Mouse (Mus musculus) liver, postnatal 0 days (tissue): ENCODE results near the gene Cryz. TPM values are rescaled to one million over a fixed set of nuclear protein-coding genes. Genes with fewer than 3 reads are reported as not detected.

Experiments used
- ATAC-seq: fragments of 200-750 bp; cut with Nextera tagmentation; 2 replicates; pipeline ENCODE4 v1.8.0; 2017; ENCODE audit warnings: mild to moderate bottlenecking, moderate library complexity
- DNase-seq: peaks from one replicate; pipeline ENCODE4 v3.0.0-alpha.2; 2016
- H3K27ac ChIP-seq: fragments of 300-500 bp; sonication (generic); 2 replicates; pipeline ENCODE4 v1.5.1; 2014; ENCODE audit warnings: antibody characterized with exemption, moderate library complexity, mild to moderate bottlenecking, low read depth
- H3K27me3 ChIP-seq: fragments of 300-500 bp; sonication (generic); 2 replicates; pipeline ENCODE4 v1.6.1; 2014; ENCODE audit warnings: low read length, control low read depth, mixed read lengths; ENCODE audit not compliant: insufficient read depth
- H3K36me3 ChIP-seq: fragments of 300-500 bp; sonication (generic); replicated peaks from 2 replicates; pipeline ENCODE4 v1.6.1; 2014; ENCODE audit warnings: mild to moderate bottlenecking, control low read depth, low read length, moderate library complexity, mixed read lengths; ENCODE audit not compliant: insufficient read depth
- H3K4me1 ChIP-seq: fragments of 300-500 bp; sonication (generic); 2 replicates; pipeline ENCODE4 v1.6.1; 2014; ENCODE audit warnings: antibody characterized with exemption, mild to moderate bottlenecking, control low read depth; ENCODE audit not compliant: insufficient read depth
- H3K4me2 ChIP-seq: fragments of 300-500 bp; sonication (generic); 2 replicates; pipeline ENCODE4 v1.6.1; 2014; ENCODE audit warnings: low read depth, mild to moderate bottlenecking, low read length, moderate library complexity, mixed read lengths
- H3K4me3 ChIP-seq: fragments of 300-500 bp; sonication (generic); 2 replicates; pipeline ENCODE4 v1.5.1; 2014; ENCODE audit warnings: low read depth, low read length
- H3K9ac ChIP-seq: fragments of 300-500 bp; sonication (generic); replicated peaks from 2 replicates; pipeline ENCODE4 v1.6.1; 2014; ENCODE audit warnings: mild to moderate bottlenecking, moderate library complexity
- H3K9me3 ChIP-seq: fragments of 300-500 bp; sonication (generic); 2 replicates; pipeline ENCODE4 v1.6.1; 2016; ENCODE audit warnings: mild to moderate bottlenecking, control low read depth, low read length, mixed read lengths
- CTCF ChIP-seq: sonication (generic); IDR thresholded peaks from 2 replicates; pipeline ENCODE4 v1.5.1; 2016; ENCODE audit warnings: antibody characterized with exemption, low read depth
- EP300 ChIP-seq: IDR thresholded peaks from 2 replicates; pipeline ENCODE4 v1.6.1; 2016; ENCODE audit warnings: antibody characterized with exemption, low read depth, mild to moderate bottlenecking
- WGBS: fragments of 180-500 bp; shearing (Covaris S2); extraction: QIAGEN DNeasy Blood & Tissue Kit; methylation state at CpG from one replicate; pipeline ENCODE4 v1.1.7; 2014; ENCODE audit not compliant: insufficient replicate concordance; 5-methylcytosine and 5-hydroxymethylcytosine counted together
- polyA plus RNA-seq: library from polyadenylated mRNA; unstranded; fragments of >200 nt; fragmentation: Nextera tagmentation; extraction: Ambion mirVana; gene quantifications from 2 replicates; pipeline ENCODE4 v1.2.1, GENCODE M21; 2015

Gene Cryz
- polyA plus RNA-seq: 27.5 and 27.9 TPM in 2 replicates

DNA sequence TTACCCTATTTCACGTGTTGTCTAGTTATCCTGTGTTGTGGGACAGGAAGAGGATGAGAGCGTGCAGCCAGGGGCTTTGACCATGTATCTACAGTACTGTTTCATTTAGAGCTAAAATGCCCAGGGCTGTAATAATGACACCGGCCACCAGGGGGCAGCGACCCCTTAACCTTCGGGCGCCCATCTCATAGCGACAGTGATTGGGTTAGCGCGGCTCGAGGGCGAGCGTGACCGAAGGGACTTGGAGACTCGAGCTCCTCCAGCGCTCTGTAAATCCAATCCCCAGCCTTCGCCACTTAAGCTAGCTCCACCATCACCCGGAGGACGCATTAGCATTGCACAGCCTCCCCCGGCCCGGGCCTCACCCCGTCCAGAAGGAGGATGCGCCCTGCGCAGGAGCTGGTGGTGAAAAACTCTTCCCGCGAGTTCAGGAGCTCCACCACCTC lies at the start of gene Cryz:
Gene Cryz (plus strand): TSS at position 224 of the 446 bp plus-strand sequence.
- peak; percentile 91 for DNase-seq
- H3K4me1 ChIP-seq: peaks cover 9% of the 10 kb centered on the region

DNA sequence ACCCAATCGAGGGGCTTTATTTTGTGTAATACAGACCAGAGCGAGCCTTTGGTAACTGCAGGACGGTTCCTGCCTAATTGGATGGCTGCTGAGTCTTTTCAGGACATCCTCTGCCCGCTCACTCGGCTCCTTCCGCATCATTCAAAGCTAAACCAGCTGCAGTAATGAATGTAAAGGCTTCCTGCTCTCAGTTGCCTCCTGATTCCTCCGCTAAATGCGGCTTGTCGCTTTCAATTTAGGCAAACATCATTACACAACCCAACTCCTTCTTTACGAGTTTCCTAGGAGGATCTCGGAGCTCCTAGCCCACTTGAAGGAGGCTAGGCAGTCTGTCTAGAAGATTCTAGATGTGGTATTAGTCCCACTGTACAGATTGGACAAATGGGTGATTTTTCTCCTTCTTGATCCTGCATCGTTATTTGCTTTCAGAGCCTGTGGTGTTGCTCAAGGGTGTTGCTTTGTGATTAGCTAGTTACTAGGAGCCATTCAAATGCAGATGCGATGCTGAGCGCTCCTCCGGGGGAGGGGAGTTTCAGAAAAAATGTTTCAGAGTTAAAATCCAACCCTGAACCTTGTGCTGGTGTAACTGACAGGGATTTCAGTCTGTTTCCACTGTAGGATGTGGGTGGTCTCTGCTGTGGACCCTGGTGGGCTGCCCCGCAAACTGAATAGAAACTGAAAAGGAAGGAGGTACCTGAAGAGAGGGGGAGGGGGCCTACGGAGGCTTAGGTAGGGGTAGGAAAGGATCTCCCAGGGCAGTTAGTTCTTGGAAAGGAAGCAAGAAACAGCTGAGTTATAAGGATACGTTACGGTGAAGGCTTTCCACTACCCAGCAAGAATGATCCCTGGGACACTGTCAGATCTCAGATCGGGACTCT lies 48.7 kb upstream of the Cryz start:
- H3K4me3 ChIP-seq: no peak overlapping the region
- no peak for DNase-seq
- H3K9me3 ChIP-seq: no peaks in the 10 kb centered on the region
- WGBS: 12% methylated on average over 20 of the region's 20 CpGs
- ATAC-seq: no peak
- H3K9ac ChIP-seq: no peak overlapping the region
- no peaks in the 10 kb centered on the region for H3K4me1 ChIP-seq
- H3K4me2 ChIP-seq: no peak overlapping the region
- H3K36me3 ChIP-seq: no peaks in the 10 kb centered on the region
- 0 out of 2 replicates have a peak, but pooled peaks cover 8% of the 10 kb centered on the region for H3K27me3 ChIP-seq
- TF ChIP-seq EP300 (no peak), CTCF (no peak)
- H3K27ac ChIP-seq: no peak overlapping the region

More for the DNA sequence above, at the start of gene Cryz:
- H3K9ac ChIP-seq: peak within 1 kb of the TSS; percentile 83
- peaks cover 6% of the 10 kb centered on the region; the same call in 1 of the 2 replicates for H3K36me3 ChIP-seq
- TF ChIP-seq EP300 (no peak), CTCF (peak; percentile 93)
- H3K27me3 ChIP-seq: no peaks in the 10 kb centered on the region
- no peaks in the 10 kb centered on the region for H3K9me3 ChIP-seq
- H3K27ac ChIP-seq: peak within 1 kb of the TSS; percentile 89
- under 1% methylated on average over 25 of the region's 25 CpGs for WGBS
- H3K4me2 ChIP-seq: peak within 1 kb of the TSS; percentile 70
- H3K4me3 ChIP-seq: peak within 1 kb of the TSS; percentile 89
- peak; percentile 89 for ATAC-seq

DNA sequence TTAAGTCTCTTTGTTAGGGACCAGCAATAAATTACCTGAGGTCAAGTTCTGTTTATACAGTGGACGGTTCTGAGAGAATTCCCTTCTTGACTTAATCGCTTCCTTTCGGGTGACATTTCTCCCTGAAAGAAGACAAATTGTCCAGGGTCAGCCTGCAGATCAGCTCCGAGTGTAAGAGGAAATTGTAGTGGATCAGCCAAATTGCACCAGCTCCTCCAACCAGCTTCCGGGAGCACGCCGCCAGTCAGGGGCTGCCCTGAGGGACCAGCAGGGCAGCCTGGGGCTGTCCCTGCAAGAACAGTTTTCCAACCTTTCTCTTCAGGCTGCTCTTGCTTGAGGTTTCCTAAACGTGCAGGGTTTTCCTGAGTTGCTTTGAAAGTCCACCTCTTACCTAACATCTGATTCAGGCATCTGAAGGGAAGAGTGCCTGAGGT lies 47.6 kb upstream of the Cryz start:
- DNase-seq (no peak), ATAC-seq (no peak)
- 12% methylated on average over 8 of the region's 8 CpGs for WGBS

DNA sequence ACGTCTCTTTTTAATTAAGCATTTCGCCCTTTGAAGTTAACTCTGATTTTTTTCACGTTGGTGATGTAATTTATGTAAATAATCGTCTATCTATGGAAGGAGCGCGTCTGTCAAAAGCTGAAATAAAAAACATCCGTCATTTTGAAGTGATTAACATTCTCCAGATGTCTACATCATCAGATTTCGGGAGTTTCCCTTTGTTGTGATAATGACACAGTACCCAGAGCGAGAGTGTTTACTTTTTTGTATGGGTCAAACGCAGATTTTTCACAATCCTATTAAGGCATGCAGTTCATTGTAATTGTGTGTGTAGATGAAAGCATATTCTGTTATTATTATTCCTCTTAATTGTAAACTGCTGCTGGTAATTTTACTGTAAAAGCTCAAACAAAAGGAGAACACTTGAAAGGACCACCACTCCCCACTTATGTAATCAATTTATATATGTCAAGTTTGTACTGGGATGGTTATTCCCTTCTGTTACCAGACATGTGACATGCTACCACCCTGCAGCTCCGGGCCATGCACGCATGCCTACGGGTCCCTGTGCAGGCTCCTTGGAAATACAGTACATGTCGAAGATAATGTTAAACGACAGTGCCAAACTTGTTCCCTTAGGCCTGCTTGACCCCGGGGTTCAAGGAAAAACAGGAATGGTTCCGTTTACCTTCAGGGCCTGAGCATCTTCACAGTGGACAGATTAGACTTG lies 46.0 kb upstream of the Cryz start:
- Histone ChIP-seq H3K4me3 (no peak overlapping the region), H3K36me3 (no peaks in the 10 kb centered on the region), H3K27ac (no peak overlapping the region), H3K4me1 (no peaks in the 10 kb centered on the region), H3K9ac (no peak overlapping the region), H3K9me3 (no peaks in the 10 kb centered on the region), H3K27me3 (0 out of 2 replicates have a peak, but pooled peaks cover 8% of the 10 kb centered on the region), H3K4me2 (no peak overlapping the region)
- WGBS: 71% methylated on average over 17 of the region's 17 CpGs
- TF ChIP-seq CTCF (no peak), EP300 (no peak)
- no peak for DNase-seq
- no peak for ATAC-seq

More for the DNA sequence above, 47.6 kb upstream of the Cryz start:
- H3K27me3 ChIP-seq: 0 out of 2 replicates have a peak, but pooled peaks cover 8% of the 10 kb centered on the region
- H3K36me3 ChIP-seq: no peaks in the 10 kb centered on the region
- no peak overlapping the region for H3K9ac ChIP-seq
- H3K4me1 ChIP-seq: no peaks in the 10 kb centered on the region
- H3K27ac ChIP-seq: no peak overlapping the region
- no peak overlapping the region for H3K4me2 ChIP-seq
- no peak for TF ChIP-seq CTCF
- TF ChIP-seq EP300: no peak
- H3K9me3 ChIP-seq: no peaks in the 10 kb centered on the region
- no peak overlapping the region for H3K4me3 ChIP-seq

DNA sequence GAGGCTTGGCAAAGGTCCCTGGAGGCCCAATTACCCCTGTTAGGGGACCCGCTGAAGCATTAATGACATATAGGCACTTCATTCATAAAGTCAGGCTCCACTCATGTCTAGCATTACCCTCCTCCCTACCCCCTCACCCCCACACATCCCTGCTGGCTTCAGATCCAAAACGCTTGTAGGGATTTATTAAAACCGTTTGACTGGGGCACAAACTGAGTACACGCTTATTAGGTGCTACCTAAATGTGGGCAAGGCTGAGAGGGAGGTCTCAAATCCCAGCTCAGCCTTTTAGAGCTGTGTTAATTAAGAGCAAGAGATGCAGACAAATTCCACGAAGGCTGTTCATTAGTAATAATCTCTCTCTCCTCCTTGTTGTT lies 45.5 kb upstream of the Cryz start:
- H3K4me1 ChIP-seq: no peaks in the 10 kb centered on the region
- no peak overlapping the region for H3K27ac ChIP-seq
- DNase-seq (no peak), ATAC-seq (no peak)
- WGBS: 66% methylated on average over 5 of the region's 5 CpGs
- H3K9me3 ChIP-seq: no peaks in the 10 kb centered on the region
- H3K36me3 ChIP-seq: no peaks in the 10 kb centered on the region
- 0 out of 2 replicates have a peak, but pooled peaks cover 8% of the 10 kb centered on the region for H3K27me3 ChIP-seq
- TF ChIP-seq CTCF (no peak), EP300 (no peak)
- H3K4me2 ChIP-seq: no peak overlapping the region
- H3K4me3 ChIP-seq: no peak overlapping the region
- no peak overlapping the region for H3K9ac ChIP-seq

DNA sequence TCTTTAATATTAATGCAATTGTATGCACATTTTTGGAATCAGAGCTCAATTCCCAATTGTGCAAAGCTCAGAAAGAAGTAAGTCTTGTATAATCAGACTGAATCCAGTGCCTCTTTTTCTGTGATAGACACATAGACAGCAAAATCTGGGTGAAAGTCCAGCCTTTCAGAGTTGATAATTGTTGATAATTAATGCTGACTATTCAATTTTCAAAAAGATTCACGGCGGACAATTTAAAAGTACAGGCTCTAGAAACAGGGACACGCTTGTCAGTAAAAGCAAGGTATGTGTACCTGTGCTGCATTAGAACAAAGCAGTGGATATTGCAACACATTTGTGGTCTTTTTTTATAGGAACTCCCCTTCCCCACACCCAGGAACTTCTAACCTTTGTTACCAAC lies 34.3 kb upstream of the Cryz start:
- no peak overlapping the region for H3K9ac ChIP-seq
- no peak overlapping the region for H3K27ac ChIP-seq
- 0 out of 2 replicates have a peak, but pooled peaks cover 3% of the 10 kb centered on the region for H3K27me3 ChIP-seq
- H3K4me3 ChIP-seq: no peak overlapping the region
- H3K4me2 ChIP-seq: no peak overlapping the region
- no peaks in the 10 kb centered on the region for H3K9me3 ChIP-seq
- no peaks in the 10 kb centered on the region for H3K4me1 ChIP-seq
- no peak for DNase-seq
- TF ChIP-seq CTCF (no peak), EP300 (no peak)
- 90% methylated on average over 3 of the region's 3 CpGs for WGBS
- H3K36me3 ChIP-seq: no peaks in the 10 kb centered on the region
- ATAC-seq: no peak
